Mouse (Mus musculus) v-Abl transformed pro-B cells (cell line): ENCODE measurements around the gene Dbil5.

ENCODE experiments used
- in situ Hi-C, 2 experiments: fragments of 400-800 bp; cut with MboI; formaldehyde crosslinking; loops; one replicate each; pipeline ENCODE4 v1.15.1; 2025; ENCODE audit not compliant: unreplicated experiment in 2 of 2

The Dbil5 gene

DNA sequence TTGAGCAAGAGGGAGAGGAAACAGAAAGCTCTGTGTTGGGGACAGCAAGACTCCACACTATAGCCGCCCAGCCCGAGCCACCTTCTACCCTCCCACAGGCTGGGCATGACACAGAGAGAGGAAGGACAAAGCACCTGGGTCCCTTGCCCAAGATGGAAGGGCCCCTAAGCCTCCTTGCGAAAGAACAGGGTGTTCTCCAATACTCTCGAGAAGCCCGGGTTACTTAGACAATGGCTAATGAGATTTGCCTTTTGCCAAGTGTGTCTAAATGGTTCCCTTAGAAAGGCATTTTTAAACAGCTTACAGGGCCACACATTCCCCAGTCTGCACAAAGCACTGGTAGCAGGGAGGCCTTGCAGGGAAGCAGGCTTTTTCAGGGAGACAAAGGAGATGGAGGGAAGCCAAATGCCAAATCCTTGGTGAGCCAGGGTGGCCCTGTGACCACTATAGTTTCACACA lies 50.6 kb downstream of the Dbil5 start:
- in situ Hi-C loops = no loop called here
